Mouse (Mus musculus) embryonic facial prominence, embryonic 14.5 days (tissue): Measurements from ENCODE around the gene Rpl38. TPM values are rescaled to one million over a fixed set of nuclear protein-coding genes. Genes with fewer than 3 reads are reported as not detected.
"Not testable (repeated sequence)": the region's sequence is repeated elsewhere in the genome, so short reads cannot be mapped to it uniquely, and the experiment has no call there.

Experiments
- ATAC-seq: fragments of 200-750 bp; cut with Nextera tagmentation; 2 replicates; pipeline ENCODE4 v1.8.0; 2017; ENCODE audit warnings: low read depth, moderate number of reproducible peaks, moderate TSS enrichment
- DNase-seq: peaks from one replicate; pipeline ENCODE4 v3.0.0-alpha.2; 2015; ENCODE audit warnings: low spot score
- H3K27ac ChIP-seq: fragments of 300-500 bp; sonication (generic); replicated peaks from 2 replicates; pipeline ENCODE4 v1.5.1; 2014; ENCODE audit warnings: low read depth, mild to moderate bottlenecking, low read length, moderate library complexity
- H3K27me3 ChIP-seq: fragments of 300-500 bp; sonication (generic); replicated peaks from 2 replicates; pipeline ENCODE4 v1.6.1; 2014; ENCODE audit warnings: low read length; ENCODE audit not compliant: control insufficient read depth, insufficient read depth
- H3K36me3 ChIP-seq: fragments of 300-500 bp; sonication (generic); 2 replicates; pipeline ENCODE4 v1.6.1; 2014; ENCODE audit warnings: low read length, mixed read lengths; ENCODE audit not compliant: control insufficient read depth, insufficient read depth
- H3K4me1 ChIP-seq: fragments of 300-500 bp; sonication (generic); 2 replicates; pipeline ENCODE4 v1.6.1; 2014; ENCODE audit warnings: antibody characterized with exemption, low read length; ENCODE audit not compliant: control insufficient read depth, insufficient read depth
- H3K4me2 ChIP-seq: fragments of 300-500 bp; sonication (generic); 2 replicates; pipeline ENCODE4 v1.6.1; 2014; ENCODE audit warnings: low read depth, mild to moderate bottlenecking, low read length, moderate library complexity, mixed read lengths
- H3K4me3 ChIP-seq: fragments of 300-500 bp; sonication (generic); 2 replicates; pipeline ENCODE4 v1.5.1; 2014; ENCODE audit warnings: low read depth, mild to moderate bottlenecking, low read length
- H3K9ac ChIP-seq: fragments of 300-500 bp; sonication (generic); 2 replicates; pipeline ENCODE4 v1.6.1; 2014; ENCODE audit warnings: low read depth, mild to moderate bottlenecking, low read length, moderate library complexity, mixed read lengths
- H3K9me3 ChIP-seq: fragments of 300-500 bp; sonication (generic); 2 replicates; pipeline ENCODE4 v1.6.1; 2016; ENCODE audit warnings: low read length; ENCODE audit not compliant: control insufficient read depth
- WGBS: fragments of 180-500 bp; shearing (Covaris S2); extraction: QIAGEN DNeasy Blood & Tissue Kit; methylation state at CpG from one replicate; pipeline ENCODE4 v1.1.7; 2014; 5-methylcytosine and 5-hydroxymethylcytosine counted together
- polyA plus RNA-seq: library from polyadenylated mRNA; unstranded; fragments of >200 nt; fragmentation: Nextera tagmentation; extraction: Ambion mirVana; gene quantifications from 2 replicates; pipeline ENCODE4 v1.2.1, GENCODE M21; 2014

Rpl38 gene
- polyA plus RNA-seq, 1 experiment from 2014 or later = 1,191 TPM

GRCm38 (mm10) chr11:114671147-114671546, 2.8 kb downstream of the Rpl38 start:
- no peaks in the 10 kb centered on the region for H3K27me3 ChIP-seq
- H3K27ac ChIP-seq = no peak overlapping the region
- H3K4me1 ChIP-seq = peaks cover 16% of the 10 kb centered on the region; the same call in 1 of the 2 replicates
- 0 out of 2 replicates have a peak overlapping the region, but pooled peaks have one; percentile 5 for H3K9ac ChIP-seq
- H3K36me3 ChIP-seq = peaks cover 47% of the 10 kb centered on the region
- 91% methylated on average over 5 of the region's 5 CpGs for WGBS
- DNase-seq (no peak), ATAC-seq (no peak)
- H3K4me3 ChIP-seq = no peak overlapping the region
- H3K4me2 ChIP-seq = no peak overlapping the region
- no peaks in the 10 kb centered on the region for H3K9me3 ChIP-seq

DNA sequence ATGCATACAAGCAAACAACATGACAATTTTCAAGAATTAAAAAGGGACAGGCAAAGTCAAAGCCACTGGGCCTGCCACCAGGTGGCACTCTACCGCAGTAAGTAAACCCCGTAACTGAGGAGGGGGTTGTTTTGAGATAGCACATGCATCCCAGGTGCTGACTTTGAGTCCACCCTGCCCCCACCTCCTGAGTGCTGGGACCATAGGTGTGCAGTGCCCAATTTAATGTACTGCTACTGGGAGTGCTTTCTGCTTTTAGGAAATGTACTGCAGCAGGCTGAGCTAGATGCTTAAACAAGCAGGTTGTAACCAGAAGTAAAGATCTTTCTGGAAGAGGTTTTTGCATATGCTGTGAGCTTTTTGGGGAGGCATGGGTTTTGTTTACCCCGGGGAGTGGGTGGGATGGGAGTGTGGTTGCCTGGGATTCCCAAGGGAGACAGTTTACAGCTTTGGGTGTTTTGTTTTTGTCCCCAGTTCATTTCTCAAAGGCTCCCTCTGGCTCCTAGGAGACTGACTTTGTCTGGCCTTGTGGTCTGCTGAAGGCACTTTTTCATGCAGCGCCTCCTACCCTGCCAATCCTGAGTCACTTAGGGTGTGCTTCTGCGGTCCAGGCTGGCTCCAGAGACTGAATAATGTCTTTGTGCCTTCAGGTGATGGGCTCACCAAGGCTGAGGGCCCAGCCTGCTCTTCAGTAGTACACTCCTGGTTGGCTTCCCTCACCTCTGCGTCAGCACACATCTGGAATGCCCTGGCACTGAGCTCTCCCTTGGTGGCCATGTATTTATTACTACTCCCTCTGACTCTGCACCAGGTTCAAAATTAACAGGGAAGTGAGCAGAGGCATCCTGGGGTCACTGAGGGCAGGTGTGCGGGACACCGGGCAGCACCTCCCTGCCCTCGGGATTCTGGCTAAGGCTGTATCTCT, 4.7 kb downstream of the Rpl38 start:
- no peak overlapping the region for H3K9ac ChIP-seq
- DNase-seq (peak; percentile 73), ATAC-seq (no peak)
- no peaks in the 10 kb centered on the region for H3K9me3 ChIP-seq
- H3K36me3 ChIP-seq = peaks cover 47% of the 10 kb centered on the region
- H3K4me1 ChIP-seq = peaks cover 26% of the 10 kb centered on the region
- no peak overlapping the region for H3K4me3 ChIP-seq
- 57% methylated on average over 9 of the region's 9 CpGs for WGBS
- no peaks in the 10 kb centered on the region for H3K27me3 ChIP-seq
- H3K27ac ChIP-seq = no peak overlapping the region
- H3K4me2 ChIP-seq = no peak overlapping the region

DNA sequence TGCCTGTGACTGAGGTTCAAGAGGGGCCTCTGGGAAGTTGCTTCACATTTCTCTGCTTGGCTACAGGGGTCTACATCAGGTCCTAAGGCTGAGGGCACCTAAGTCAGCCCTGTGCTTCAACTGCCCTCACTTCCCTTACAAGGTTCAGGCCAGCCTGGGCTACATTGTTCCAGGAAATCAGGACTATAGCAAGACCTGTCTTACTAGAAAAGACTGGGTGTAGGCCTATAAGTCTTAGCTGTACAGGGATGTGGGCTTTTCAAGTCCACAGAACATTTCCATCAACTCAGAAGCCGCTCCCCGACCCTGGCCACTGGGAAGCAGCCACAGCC, 5.4 kb downstream of the Rpl38 start:
- no peaks in the 10 kb centered on the region for H3K9me3 ChIP-seq
- no peaks in the 10 kb centered on the region for H3K27me3 ChIP-seq
- 73% methylated on average over 2 of the region's 2 CpGs for WGBS
- no peak overlapping the region for H3K27ac ChIP-seq
- H3K36me3 ChIP-seq = peaks cover 47% of the 10 kb centered on the region
- DNase-seq (no peak), ATAC-seq (no peak)
- no peak overlapping the region for H3K9ac ChIP-seq
- no peak overlapping the region for H3K4me2 ChIP-seq
- peaks cover 26% of the 10 kb centered on the region for H3K4me1 ChIP-seq
- H3K4me3 ChIP-seq = no peak overlapping the region

GRCm38 (mm10) chr11:114674180-114674579, 5.9 kb downstream of the Rpl38 start:
- Histone ChIP-seq H3K9me3 (no peaks in the 10 kb centered on the region), H3K4me1 (peaks cover 27% of the 10 kb centered on the region), H3K9ac (no peak overlapping the region), H3K27me3 (no peaks in the 10 kb centered on the region), H3K27ac (no peak overlapping the region), H3K4me2 (no peak overlapping the region), H3K36me3 (peaks cover 47% of the 10 kb centered on the region), H3K4me3 (no peak overlapping the region)
- WGBS = 53% methylated on average over 7 of the region's 8 CpGs
- DNase-seq (no peak), ATAC-seq (no peak)

- Histone ChIP-seq H3K36me3 (peaks cover 44% of the 10 kb centered on the region), H3K4me1 (peaks cover 25% of the 10 kb centered on the region), H3K4me3 (peak overlapping the region; percentile 72), H3K4me2 (peak overlapping the region; percentile 96), H3K9ac (peak overlapping the region; percentile 78; the same call in 1 of the 2 replicates)
- not testable (repeated sequence) for H3K9me3 ChIP-seq, H3K27ac ChIP-seq, DNase-seq, H3K27me3 ChIP-seq, ATAC-seq
- no CpG with 5 or more reads among the region's 3 CpGs for WGBS
These were observed 6.5 kb downstream of the Rpl38 start for GRCm38 (mm10) chr11:114674796-114675195.

- ATAC-seq = peak; percentile 85
- no peaks in the 10 kb centered on the region for H3K9me3 ChIP-seq
- under 1% methylated on average over 24 of the region's 40 CpGs for WGBS
- peak within 1 kb of the TSS; percentile 75 for H3K27ac ChIP-seq
- peaks cover 19% of the 10 kb centered on the region for H3K4me1 ChIP-seq
- peaks cover 38% of the 10 kb centered on the region for H3K36me3 ChIP-seq
- DNase-seq = peak; percentile 94
- peak within 1 kb of the TSS; percentile 72 for H3K4me3 ChIP-seq
- peak within 1 kb of the TSS; percentile 78 for H3K9ac ChIP-seq
- peak within 1 kb of the TSS; percentile 96 for H3K4me2 ChIP-seq
- no peaks in the 10 kb centered on the region for H3K27me3 ChIP-seq
These were observed 7.1 kb downstream of the Rpl38 start, which contains the start of gene Ttyh2 for GRCm38 (mm10) chr11:114675341-114675825. Gene Ttyh2, plus strand, starts transcription at chr11:114675431.

- 1% methylated on average over 27 of the region's 27 CpGs for WGBS
These were observed 7.6 kb downstream of the Rpl38 start for GRCm38 (mm10) chr11:114675826-114676401.

GRCm38 (mm10) chr11:114676431-114676830, 8.1 kb downstream of the Rpl38 start:
- Histone ChIP-seq H3K9ac (peak overlapping the region; percentile 78), H3K27ac (0 out of 2 replicates have a peak overlapping the region, but pooled peaks have one; percentile 12), H3K4me1 (peaks cover 19% of the 10 kb centered on the region), H3K4me2 (peak overlapping the region; percentile 96), H3K4me3 (peak overlapping the region; percentile 72), H3K9me3 (no peaks in the 10 kb centered on the region), H3K27me3 (no peaks in the 10 kb centered on the region), H3K36me3 (peaks cover 27% of the 10 kb centered on the region)
- 5% methylated on average over 14 of the region's 14 CpGs for WGBS
- DNase-seq (no peak), ATAC-seq (no peak)

More at GRCm38 (mm10) chr11:114675826-114676401, 7.6 kb downstream of the Rpl38 start:
- Histone ChIP-seq H3K9ac (peak overlapping the region; percentile 78), H3K27ac (peak overlapping the region; percentile 75), H3K36me3 (peaks cover 33% of the 10 kb centered on the region), H3K4me3 (peak overlapping the region; percentile 72), H3K9me3 (no peaks in the 10 kb centered on the region), H3K27me3 (no peaks in the 10 kb centered on the region), H3K4me1 (peaks cover 19% of the 10 kb centered on the region), H3K4me2 (peak overlapping the region; percentile 96)
- DNase-seq (peak; percentile 31), ATAC-seq (peak; percentile 12; the same call in 1 of the 2 replicates)
